Mouse (Mus musculus): ENCODE measurements around the gene Mfap3. TPM values are rescaled to one million over a fixed set of nuclear protein-coding genes. Genes with fewer than 3 reads are reported as not detected.
"Not testable (repeated sequence)": the region's sequence is repeated elsewhere in the genome, so short reads cannot be mapped to it uniquely, and the experiment has no call there.

The Mfap3 gene
- total RNA-seq, 2 experiments from 2014 or later = 22.7 to 22.9 TPM

GRCm38 (mm10) chr11:57527506-57527905, 9.0 kb downstream of the Mfap3 start:
- no peak for DNase-seq (ENCODE audit: low spot score in 2 of 2)

DNA sequence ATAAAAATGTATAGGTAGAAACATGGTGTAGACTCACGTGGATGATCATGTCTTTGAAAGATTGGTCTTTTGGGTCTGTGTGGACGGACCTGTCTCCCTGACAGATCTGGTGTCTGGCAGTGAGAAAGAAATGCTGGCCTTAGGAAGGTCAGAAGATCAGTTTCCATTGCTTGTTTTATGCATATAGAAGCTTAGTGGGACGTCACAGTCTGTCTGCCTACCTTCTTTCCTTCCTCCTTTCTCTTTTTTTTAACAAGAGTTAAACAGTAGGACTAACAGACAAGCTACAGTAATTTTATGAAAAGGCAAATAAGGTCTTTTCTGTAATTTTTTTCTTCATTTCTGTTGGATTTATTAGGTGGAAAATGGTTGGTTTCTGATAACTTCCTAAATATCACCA, 10.6 kb downstream of the Mfap3 start:
- no peak for DNase-seq (ENCODE audit: low spot score in 2 of 2)

- DNase-seq (ENCODE audit: low spot score in 2 of 2) = no peak
These were observed 13.0 kb downstream of the Mfap3 start for GRCm38 (mm10) chr11:57531300-57531950.

- no peak for DNase-seq (ENCODE audit: low spot score in 2 of 2)
These were observed 13.8 kb downstream of the Mfap3 start for GRCm38 (mm10) chr11:57532306-57532705.

DNA sequence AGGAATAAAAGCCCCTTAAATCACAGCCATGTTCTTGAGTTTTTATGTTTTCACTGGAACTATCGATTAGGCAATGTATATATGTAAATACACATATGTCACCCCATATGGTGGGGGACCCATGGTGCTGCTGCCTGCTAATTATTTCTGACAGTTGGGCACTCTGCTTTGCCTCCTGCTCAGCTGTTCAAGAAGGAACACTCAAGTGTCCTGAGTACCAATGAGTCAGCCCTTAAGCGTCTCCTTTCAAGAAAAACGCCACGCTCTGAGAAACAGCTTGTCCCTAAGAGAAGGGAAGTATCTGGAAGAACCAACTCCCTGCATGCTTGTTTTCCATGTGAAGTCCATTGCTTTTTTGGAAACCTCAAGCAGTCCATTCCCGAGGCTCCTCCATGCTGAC, 17.4 kb downstream of the Mfap3 start:
- no peak for DNase-seq (ENCODE audit: low spot score in 2 of 2)

- no peak for DNase-seq (ENCODE audit: low spot score in 2 of 2)
These were observed 21.5 kb downstream of the Mfap3 start for GRCm38 (mm10) chr11:57539841-57540418.

GRCm38 (mm10) chr11:57540681-57541080, 22.2 kb downstream of the Mfap3 start:
- no peak for DNase-seq (ENCODE audit: low spot score in 2 of 2)

GRCm38 (mm10) chr11:57548618-57549550, 30.4 kb downstream of the Mfap3 start:
- peak; percentile 88 for DNase-seq (ENCODE audit: low spot score in 2 of 2)

- DNase-seq (ENCODE audit: low spot score in 2 of 2) = no peak
These were observed 31.8 kb downstream of the Mfap3 start for GRCm38 (mm10) chr11:57550230-57550629.

DNA sequence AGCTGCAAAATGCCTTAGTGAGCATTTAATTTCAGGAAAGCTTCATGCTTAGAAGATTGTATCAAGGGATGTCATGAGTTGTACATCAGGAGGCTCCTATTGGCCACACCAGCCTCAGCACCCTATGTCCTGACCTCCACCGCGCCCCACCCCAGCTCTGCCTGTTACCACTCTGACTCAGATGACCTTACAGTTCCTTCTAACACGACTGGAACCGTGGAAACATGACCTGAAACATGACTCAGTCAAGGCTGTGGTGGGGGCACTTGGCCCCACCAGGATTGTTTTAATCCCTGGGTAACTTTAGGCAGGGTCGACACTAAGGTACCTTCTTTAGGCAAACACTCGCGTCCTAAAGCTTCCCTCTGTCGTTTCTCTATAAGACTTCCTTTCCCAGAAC, 32.6 kb downstream of the Mfap3 start:
- peak in 1 of 2 experiments; percentile 17 for DNase-seq (ENCODE audit: low spot score in 2 of 2)

- DNase-seq (ENCODE audit: low spot score in 2 of 2) = no peak
These were observed 34.7 kb downstream of the Mfap3 start for GRCm38 (mm10) chr11:57553015-57553780.

- DNase-seq (ENCODE audit: low spot score in 2 of 2) = not testable (repeated sequence)
These were observed 39.5 kb downstream of the Mfap3 start for GRCm38 (mm10) chr11:57557936-57558335.

- no peak for DNase-seq (ENCODE audit: low spot score in 2 of 2)
These were observed 46.1 kb downstream of the Mfap3 start for GRCm38 (mm10) chr11:57564564-57564963.

DNA sequence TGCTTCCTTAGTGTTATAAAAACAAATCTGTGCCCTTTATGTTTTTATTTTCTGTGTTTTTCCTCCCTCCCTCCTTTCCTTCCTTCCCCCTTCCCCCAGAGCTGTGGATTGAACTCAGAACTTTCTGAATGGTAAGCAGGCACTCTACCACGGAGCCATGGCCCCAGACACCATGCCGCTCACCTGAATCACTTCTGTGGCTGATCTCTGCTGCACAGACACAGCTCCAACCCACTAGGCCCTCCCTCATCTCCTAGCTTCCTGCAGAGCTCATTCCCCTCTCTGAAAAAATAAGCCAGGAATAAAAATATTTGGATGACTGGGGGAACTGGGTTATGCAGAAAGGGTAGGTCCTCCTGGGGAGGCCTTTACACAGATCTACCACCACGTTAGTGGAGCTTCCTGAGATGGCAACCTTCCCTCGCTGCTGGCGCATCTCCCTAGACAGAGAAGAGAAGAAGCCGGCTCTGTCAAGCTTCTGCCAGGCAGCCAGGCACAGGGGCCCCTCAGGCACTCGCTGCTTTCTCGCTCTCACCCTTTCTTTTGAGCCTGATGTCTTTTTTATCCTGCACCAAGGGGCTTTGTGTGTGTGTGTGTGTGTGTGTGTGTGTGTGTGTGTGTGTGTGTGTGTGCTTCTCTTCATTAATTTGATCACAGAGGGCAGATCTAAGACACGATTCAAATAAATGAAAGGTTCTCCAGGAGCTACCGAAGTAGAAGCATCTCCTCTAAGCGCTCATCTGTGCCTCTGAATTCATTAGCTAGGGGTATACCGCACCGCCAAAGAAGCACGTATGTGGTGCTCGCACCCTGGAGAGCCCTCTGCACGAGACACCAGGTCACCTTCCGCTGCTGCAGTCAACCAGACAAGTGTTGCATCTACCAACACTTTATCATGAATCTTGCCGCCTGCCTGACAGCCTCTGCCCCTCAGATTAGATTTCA, 47.9 kb downstream of the Mfap3 start:
- DNase-seq (ENCODE audit: low spot score in 2 of 2) = no peak

DNA sequence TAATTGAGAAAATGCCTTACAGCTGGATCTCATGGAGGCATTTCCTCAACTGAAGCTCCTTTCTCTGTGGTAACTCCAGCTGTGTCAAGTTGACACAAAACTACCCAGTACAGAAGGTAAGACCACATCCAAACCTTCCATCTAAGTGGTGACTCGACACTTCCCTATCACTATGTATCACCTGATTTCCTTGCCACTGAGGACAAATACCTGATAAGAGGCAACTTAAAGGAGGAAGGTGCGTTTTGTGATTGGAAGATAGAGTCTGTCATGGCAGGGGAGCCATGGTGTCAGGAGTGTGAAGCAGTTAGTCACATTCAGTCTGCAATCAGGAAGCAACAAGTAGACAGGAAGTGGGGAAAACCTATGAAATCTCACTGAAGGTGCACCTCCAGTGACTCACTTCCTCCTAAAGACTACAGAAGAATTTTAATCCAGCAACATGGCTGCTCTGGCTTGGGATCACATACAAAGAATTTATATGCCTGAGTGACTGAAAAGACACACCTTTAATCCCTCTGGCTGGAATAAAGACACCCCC, 50.6 kb downstream of the Mfap3 start:
- no peak for DNase-seq (ENCODE audit: low spot score in 2 of 2)

- no peak for DNase-seq (ENCODE audit: low spot score in 2 of 2)
These were observed 52.6 kb downstream of the Mfap3 start for GRCm38 (mm10) chr11:57571035-57571434.

GRCm38 (mm10) chr11:57573686-57574274, 55.3 kb downstream of the Mfap3 start:
- no peak for DNase-seq (ENCODE audit: low spot score in 2 of 2)

- no peak for DNase-seq (ENCODE audit: low spot score in 2 of 2)
These were observed 58.5 kb downstream of the Mfap3 start for GRCm38 (mm10) chr11:57576871-57577515.

Measured in adrenal gland, adult 18-20 months (tissue).